Mouse (Mus musculus): ENCODE measurements around the gene D430041D05Rik.

The D430041D05Rik gene

DNA sequence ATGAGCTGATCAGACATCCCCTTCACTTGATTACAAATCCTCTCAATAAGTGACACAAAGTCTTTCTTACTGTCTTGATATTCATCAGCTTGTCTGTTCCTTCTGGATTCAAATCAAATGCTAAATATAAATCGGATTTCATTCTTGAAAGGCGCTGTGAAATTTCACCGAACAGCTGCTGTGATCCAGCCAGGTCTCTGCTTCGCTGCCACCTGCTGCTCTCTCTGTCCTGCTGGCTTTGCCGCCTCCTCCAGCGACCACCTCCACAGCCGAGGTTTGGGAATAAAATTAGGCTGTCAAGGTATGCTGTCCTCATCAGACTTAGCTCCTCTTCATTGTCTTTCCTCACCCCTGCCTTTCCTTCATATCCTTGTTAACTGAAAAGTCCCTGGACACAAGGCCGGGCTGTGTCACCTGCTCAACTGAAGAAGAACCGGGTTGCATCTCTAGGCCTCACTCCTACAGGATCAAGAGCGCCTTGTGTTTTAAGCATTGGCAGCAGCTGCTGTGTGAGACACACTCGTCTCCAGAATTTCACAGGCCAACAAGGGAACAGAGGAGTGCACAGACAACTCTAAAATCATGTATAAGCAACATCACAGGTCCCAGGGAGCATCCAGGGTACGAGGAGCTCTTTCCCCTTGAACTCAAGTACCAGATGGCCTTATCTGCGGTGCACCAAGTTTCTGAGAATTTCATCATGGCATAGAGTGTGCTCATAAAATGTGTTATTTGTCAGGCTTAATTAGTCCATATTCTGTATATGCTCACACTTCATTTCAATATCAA lies 59.2 kb downstream of the D430041D05Rik start:
- no peak for DNase-seq (ENCODE audit: low spot score)

DNA sequence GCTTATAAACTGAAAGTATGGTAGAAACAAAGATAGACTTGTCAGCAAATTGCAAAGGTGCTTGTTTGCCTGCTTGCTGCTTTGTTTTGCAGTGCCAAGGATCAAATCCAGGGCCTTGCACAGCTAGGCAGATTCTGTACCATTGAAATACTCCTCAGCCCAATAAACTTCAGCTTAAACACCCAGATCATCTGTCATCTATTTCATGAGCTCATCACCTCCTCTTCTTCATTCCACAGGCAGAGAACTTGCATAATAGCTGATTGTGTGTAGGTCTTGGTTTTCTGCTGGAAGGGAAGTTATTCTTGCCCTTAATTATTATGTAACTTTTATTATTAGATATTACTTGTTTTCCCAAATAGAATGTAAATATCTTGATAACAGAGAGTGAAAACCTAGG lies 73.2 kb downstream of the D430041D05Rik start:
- DNase-seq (ENCODE audit: low spot score), result no peak

DNA sequence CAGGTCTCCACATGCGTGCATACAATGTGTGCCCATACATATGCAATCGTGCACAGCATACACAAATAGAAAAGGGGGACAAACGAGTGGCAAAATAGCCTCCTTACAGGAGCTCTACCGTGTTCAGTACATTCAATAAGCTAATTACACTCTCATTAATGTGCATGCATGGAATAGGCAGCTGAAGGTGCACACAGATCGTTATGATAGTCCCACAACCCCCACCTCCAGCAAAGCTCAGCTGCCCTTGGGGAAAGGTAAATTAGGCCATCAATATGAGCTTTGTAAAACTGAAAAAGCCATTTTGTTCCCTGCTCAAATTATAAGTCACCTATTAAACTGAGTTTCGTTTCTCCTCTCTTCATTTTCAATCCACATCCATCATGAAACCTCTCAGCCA lies 75.0 kb downstream of the D430041D05Rik start:
- no peak for DNase-seq (ENCODE audit: low spot score)

DNA sequence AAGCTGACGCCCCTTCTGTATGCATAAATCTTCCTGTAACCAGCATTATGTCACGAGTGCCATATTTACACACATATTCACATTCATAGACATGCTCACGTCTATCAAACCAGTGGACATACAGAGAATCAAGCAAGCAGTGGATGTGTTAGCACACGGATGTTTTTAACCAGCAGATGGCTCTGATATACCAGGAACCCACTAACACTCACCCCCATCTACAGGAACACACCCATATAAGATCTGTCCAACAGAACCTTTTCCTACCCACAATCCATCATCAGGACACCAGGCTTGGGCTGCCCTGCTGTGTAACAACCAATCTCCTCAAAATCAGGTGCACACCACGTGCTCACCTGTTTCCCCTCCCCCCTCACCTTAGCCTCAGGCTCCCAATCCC lies 76.9 kb downstream of the D430041D05Rik start:
- DNase-seq (ENCODE audit: low spot score), result no peak

DNA sequence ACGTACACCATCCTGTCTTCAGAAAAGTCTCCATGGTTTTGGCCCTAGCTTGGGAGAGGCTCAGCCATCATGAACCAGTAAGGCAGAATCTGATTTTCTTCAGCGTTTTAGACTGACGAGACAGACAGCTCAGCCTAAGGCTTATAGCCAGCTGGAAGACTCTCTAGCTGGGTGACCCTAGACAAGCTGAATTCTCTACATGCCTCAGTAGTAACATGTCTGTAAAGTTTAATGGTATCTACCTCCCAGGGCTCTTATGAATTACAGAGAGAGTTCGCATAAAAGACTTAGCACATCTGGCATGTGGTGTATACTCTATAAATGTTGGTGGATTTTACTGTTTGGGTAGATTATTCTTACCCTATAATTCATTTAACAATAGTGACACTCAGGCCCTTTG lies 78.1 kb downstream of the D430041D05Rik start:
- DNase-seq (ENCODE audit: low spot score), result no peak

DNA sequence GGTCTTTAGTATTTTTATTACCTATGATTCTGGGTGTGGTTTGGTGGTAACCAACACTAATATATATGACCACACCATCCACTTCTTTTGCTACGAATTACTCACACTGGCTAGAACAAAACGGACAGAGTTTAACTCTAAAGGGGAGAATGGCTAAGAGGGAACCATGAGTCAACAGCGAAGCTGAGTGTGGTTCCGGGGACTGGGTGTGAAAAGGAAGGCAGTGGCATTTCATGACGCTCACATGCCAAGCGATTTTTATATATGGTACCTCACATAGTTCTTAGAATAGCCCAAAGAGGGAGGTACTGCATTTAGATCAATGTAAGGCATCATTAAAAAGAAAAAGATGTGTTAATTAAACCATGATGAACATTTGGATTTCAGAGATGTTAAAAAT lies 79.6 kb downstream of the D430041D05Rik start:
- no peak for DNase-seq (ENCODE audit: low spot score)

DNA sequence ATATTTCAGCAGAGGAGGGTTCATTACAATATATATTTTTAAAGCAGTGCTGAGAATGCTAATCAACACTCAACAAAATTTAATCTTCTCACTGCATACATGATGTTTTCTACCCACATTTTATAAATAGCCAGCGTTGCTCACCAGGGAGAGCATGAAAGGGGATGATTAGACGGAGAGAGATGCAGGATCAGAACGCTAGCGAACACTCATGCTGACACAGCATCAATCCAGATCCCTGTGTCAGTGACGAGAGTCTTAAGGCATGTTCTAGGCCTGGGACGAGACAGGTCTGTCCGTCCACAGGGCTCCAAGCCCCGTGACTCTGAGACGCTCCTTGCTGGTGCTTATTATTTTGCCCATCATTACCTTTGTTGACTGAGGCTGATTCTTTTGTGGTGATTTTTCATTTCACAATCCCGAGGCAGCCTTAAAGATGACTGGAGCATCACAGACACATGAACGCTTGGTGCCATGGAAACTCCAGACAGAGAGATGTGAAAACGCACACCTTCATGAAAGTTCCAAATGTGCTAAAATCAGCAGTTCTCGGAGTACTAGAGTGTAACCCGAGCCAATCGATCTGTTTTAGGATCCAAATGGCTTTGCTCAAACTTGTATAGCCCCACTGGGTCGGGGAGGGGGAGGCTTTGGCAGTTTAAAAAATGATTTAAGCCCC lies 83.6 kb downstream of the D430041D05Rik start:
- DNase-seq (ENCODE audit: low spot score), result no peak

DNA sequence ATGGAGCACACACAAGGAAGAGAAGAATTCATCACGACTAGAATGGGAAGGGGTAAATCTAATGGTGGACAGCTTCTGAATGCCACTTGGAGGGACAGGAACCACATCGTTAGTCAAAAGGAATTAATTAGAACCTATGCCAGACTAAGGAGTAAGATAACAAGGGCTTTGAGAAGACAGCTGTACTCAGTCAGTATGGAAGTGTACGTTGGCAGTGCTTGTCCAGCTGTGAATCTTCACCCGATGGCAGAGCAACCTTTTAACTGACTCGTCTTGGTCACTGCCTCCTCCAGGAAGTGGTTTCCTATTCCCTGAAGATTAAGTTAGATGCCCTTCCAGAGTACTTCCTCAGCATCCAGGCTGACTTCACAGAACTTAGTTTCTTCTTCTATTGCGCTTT lies 87.0 kb downstream of the D430041D05Rik start:
- no peak for DNase-seq (ENCODE audit: low spot score)

DNA sequence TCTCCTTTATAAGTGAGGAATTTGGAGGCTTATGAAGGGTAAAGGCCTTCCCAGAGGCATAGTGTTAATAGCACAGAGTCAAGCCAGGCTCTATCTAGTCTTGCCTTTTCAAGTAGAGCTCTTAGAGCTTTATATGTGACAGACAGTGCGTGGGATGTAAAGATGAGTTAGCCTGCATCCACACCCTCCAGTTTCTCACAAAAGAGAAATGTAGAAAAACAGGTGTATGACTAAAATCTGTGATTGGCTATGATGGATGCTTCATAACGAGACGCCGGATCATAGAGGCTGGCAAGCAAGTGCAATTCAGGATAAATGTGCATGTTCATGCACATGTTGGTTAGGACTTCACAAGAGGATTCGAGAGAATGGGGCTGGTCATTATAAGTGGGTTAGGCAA lies 87.5 kb downstream of the D430041D05Rik start:
- DNase-seq (ENCODE audit: low spot score), result no peak

DNA sequence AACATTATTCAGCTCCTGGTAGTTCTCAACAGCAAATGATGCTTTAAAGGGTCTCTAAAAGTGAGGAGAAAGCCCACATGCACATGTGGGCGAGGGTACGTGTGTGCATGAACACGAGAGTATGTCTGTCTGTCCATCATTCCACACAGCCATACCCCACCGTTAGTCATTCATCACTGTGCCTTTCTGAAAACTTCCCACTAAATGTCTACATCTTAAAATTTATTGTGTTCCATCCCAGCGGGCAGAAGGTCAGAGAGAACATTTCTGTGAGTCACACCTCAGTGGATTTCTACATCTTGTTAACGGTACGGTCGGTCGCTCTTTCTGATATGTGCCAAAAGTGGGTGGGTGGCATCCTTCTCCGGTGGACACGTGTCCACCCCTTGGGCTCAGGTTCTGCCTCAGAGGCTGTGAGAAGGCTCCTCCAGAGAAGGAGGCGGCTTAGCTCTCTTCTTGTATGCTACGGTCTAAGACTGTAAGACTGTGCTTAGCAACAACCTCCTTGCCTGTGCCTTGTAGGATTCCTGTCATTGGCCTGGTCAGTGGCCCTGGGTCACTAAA lies 90.7 kb downstream of the D430041D05Rik start:
- DNase-seq (ENCODE audit: low spot score), result no peak

DNA sequence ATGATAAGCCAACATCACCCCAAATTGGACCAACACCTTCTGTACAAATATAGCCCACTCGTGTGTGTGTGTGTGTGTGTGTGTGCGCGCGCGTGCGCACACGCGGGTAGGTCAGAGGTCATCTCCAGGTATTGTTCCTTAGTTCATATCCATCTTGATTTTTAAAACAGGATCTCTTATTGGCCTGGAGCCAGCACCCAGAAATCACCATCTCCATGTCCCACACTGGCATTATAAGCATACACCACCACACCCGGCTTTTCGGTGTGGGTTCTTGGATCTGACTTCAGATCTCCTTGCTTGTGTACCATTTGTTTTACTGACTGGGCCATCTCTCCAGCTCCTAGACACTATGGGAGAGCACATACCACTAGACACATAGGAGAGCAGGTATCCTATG lies 91.4 kb downstream of the D430041D05Rik start:
- no peak for DNase-seq (ENCODE audit: low spot score)

DNA sequence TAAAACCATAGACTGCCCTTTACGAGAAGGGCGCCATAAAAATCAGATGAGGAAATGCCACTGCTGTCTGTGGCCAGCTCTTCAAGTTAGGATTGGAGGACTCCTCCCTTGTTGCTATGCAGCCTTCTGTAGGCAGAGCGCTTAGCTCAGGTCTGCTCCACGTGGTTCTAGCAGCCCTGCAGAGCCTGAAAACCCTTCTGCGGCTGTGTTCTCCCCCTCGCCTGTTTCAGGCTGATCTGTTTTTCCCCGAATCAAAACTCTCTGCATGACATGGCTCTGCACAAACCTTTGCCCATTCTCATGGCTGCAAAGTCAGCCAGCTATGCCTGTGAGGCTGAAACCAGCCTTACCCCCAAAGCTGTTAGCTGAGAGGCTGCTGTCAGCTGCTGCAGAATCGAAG lies 91.9 kb downstream of the D430041D05Rik start:
- DNase-seq (ENCODE audit: low spot score), result no peak

DNA sequence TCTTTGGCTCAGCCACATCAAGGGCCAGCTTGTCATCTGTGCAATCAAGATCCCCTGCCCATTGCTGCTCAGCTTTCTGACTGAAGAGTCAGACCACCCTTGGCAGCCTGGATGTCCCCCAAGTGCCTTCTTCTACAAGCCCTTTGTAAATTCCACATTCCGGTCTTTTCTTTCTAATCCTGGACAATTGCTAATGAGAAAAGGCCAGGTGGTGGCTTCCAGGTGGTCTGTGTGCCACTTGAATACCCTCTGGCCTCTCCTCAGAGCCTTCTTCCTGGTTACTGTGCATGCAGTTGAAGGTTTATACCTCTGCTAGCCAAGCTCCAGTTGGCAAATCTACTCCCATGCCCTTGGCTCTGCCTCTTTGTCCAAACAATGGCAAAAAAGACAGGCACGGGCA lies 92.6 kb downstream of the D430041D05Rik start:
- DNase-seq (ENCODE audit: low spot score), result no peak

DNA sequence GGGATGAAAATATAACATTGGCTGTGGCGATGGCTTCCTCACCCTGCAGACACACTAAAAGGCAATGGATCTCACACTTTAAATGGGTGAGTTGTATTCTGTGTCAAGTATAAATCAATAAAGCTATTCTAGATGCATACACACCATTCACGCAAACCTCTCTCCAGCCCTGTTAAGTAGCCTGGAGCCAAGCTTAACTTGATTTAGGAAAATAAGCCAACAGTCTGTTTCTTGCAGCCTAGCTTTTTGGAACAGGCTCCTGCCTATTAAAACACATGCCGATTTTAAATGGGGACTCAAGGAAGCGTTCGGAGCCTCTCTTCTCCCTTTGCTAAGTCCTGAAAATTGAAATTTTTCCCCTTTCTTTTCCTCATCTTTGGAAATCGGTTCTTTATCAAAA lies 93.2 kb downstream of the D430041D05Rik start:
- no peak for DNase-seq (ENCODE audit: low spot score)

DNA sequence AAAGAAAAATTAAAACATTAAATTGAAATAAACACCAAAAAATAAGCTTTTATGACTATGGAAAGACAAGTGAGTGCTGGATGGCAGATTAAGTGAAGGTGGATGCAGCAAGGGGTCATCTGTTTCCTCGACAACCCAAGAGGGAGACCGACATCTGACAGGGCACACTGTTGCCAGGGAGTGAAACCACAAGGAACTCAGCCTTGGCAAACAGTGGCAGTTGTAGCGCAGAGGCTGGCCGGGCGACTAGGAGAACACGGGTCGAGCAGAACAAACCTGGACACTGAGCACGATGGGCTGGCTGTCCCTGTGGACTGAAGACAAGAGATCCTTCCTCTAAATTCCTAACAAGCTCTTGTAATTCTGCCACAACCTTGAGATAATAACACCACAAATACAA lies 94.3 kb downstream of the D430041D05Rik start:
- no peak for DNase-seq (ENCODE audit: low spot score)

DNA sequence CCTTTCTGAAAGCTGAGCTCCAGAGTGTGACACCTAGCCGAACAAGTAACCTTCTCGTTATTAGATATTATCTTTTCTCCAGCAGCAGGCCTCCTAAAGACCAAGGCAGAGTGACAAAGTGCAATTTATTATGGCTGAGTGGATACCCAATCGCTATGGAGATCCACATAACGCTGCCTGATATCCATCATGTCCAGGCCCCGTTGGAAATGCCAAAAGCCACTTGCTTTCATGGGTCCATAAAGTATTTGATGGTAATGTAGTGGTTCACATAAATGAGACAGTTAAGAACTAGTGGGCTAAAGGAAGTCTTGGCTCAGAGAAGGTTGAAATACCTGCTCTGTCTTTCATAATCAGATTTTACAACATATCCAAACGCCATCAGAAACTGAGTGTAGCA lies 97.6 kb downstream of the D430041D05Rik start:
- no peak for DNase-seq (ENCODE audit: low spot score)

DNA sequence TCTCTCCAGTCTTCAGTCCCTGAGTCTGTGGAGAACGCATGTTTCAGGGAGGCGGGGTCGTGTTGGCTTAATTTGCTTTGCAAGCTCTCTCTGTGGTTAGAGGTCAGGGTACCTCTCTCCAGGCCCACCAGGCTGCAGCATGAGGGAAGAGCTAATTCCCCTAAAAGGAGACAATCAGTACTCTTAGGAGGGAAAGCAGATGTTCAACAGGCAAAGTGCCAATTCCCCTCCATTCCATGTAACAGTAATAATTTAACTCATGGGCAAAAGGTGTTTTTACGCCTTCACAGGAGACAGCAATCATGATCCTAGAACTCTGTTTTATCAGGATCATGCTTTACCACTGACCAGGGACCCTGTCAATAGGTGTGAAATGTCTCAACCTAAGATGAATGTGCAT lies 103.7 kb downstream of the D430041D05Rik start:
- DNase-seq (ENCODE audit: low spot score), result no peak

DNA sequence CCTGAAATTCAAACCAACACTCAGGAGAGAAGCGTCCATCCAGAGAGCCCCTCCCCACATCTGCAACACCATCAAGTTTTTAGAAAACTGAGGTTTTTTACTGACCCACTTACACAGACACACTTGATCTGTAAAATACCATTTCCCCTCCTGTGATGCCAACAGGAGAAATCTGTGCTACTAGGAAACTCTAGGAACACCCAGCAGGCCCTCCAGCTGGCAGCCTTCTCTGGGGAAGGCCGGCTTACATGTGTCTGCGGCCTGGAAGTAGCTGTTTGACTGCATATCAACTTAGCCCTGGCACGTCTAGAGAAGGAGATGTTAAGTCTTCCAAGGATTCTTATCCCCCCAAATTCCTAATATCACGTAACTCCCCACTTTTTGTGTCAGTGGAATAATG lies 105.1 kb downstream of the D430041D05Rik start:
- DNase-seq (ENCODE audit: low spot score), result no peak

DNA sequence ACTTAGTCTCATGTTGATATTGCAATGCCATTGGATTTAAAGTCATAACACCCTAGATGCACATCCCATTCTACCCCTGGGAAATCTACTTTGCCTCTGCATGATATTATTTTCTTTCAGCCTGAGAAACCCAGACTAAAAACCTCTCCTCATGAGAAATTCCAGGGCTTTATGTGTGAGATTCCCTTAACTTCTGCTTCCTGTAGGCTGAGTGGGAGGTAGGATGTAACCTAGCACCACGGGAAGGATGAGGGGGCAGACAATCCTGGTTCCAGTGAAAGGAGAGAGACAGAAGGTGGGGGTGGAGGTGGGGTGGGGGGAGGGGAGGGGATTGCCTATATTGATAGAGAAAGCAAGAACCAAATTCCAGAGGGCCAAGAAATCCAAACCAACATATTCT lies 110.9 kb downstream of the D430041D05Rik start:
- no peak for DNase-seq (ENCODE audit: low spot score)

DNA sequence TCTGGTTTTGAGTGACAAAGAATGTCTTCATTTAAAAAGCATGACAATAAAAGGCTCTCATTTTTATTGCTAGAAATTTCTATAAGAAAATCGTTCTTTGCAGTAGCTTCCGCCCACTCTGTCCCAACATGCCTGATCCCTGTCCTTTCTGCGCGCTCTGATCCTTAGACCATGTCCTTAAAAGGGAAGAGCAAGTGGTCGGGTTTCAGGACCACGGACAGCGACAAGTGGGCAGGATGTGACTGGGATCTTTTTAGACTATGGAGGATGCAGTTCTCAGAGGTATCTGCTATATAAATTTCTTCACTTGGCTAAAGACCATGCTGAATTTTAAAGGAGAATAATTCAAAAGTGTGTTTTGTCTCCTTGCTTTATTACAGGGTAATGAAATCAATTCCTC lies 111.7 kb downstream of the D430041D05Rik start:
- peak; percentile 83 for DNase-seq (ENCODE audit: low spot score)

DNA sequence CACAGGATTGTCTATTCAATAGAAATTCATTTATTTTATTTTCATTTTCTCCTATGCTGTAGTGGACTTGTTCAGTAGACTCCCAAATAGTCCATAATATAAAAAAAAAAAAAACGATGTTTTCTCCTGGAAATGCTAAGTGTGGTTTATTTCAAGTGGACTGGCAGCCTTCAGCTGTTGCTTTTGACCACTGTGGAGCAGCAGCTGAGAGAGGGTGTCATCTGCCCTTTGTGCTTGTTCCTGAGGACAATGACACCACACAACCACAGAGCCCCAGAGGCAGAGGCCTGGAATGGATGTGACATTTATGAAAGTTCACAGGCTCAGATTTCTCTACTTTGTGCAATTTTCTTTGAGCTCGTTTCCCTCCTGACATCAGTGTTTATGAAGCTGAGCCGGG lies 124.0 kb downstream of the D430041D05Rik start:
- DNase-seq (ENCODE audit: low spot score), result no peak

DNA sequence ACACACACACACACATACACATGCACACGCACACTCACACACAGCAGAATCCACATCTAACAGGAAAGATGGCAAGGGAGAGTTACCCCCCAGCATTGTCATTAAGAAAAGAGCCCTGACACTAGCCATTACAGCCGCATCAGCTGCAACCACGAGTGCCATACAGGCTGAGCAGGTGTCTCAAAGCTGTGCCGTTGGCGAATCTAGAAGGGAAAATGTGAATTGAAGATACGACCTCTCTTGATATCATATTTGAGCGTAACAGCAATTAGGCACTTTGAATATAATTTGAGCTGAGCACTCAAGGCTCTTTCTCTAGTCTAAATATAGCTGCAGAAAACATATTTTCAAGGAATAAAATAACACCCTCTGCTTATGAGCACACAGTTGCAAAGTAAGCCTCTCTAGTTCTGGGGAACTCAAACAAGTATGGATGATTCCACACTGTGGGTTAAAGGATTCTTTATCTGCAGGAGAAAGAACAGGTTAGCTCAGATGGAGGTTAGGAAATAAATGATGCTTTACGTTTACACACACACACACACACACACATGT lies 127.3 kb downstream of the D430041D05Rik start:
- DNase-seq (ENCODE audit: low spot score), result no peak

DNA sequence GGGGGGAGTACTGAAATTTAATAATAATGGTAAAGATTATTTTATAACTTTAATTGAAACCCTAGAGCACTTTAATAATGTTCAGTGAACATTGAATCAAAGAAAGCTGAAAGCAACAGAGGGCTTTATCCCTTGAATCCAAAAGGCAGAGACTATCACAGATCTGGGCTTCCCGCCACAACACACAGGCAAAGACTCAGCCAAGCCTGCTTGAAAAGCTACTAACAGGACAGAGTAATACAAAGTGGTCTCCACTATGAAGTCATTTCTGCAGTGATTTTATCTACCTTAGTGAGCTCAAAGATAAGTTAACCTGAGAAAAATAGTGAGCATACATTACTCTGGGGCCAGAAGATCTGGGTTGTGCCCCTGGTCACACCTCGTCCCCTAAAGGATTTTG lies 128.0 kb downstream of the D430041D05Rik start:
- no peak for DNase-seq (ENCODE audit: low spot score)
